Mouse (Mus musculus): ENCODE measurements at regions not wholly inside any gene's neighbourhood (a gene's known extent, or its start where the extent isn't known, plus 50 kb on each side); places are given as distances from the start of the nearest gene placed in this dataset.

DNA sequence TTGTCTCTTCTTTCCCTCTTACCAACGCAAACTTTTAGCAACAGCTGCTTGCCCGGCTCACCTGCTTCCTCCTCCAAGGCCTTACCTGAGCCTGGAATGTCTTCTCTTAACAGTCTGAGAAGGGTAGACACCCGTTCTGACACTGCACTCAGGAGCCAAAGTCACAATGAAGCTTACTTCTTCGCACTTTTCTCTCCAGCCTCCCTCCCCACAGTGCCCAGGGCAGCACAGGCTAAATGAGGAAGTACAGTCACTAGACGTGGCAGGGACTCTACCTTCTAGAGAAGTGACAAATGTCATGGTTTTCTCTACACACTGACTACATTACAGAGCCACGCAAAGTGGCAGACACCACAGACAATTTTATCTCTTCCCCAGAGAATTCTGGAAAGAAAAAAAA, 155.4 kb downstream of the Cartpt start:
- H3K4me3 ChIP-seq = no peak overlapping the region
- 80% methylated on average over 6 of the region's 6 CpGs for WGBS
- DNase-seq (ENCODE audit: low spot score) = no peak
- no peak overlapping the region for H3K27ac ChIP-seq
- no peaks in the 10 kb centered on the region for H3K9me3 ChIP-seq (replicated peaks)
- H3K4me1 ChIP-seq = peaks cover 13% of the 10 kb centered on the region
- no peaks in the 10 kb centered on the region for H3K27me3 ChIP-seq (ENCODE audit: low read depth, poor library complexity, severe bottlenecking)
- no peaks in the 10 kb centered on the region for H3K36me3 ChIP-seq

DNA sequence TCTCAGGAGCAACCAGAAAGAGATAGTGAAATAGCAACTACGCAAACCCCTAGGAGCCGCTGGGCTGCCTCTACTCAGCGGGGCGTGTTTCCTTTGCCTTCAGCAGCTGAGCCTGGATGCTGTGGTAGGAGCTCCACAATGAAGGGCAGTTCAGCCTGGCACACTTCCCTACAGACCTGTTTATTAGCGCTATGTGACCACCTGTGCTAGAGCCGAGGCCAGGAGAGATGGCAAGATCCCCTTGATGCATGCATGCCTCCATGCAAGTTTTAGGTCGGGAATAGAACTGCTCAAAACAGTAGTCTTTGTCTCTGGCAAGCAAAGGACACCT, 156.1 kb downstream of the Cartpt start:
- Histone ChIP-seq H3K4me3 (no peak overlapping the region), H3K9me3 (replicated peaks) (no peaks in the 10 kb centered on the region), H3K36me3 (no peaks in the 10 kb centered on the region), H3K27ac (0 out of 2 replicates have a peak overlapping the region, but pooled peaks have one; percentile 1), H3K4me1 (peaks cover 13% of the 10 kb centered on the region), H3K27me3 (ENCODE audit: low read depth, poor library complexity, severe bottlenecking) (no peaks in the 10 kb centered on the region)
- DNase-seq (ENCODE audit: low spot score) = no peak
- WGBS = 80% methylated on average over 7 of the region's 7 CpGs

- 56% methylated on average over 8 of the region's 8 CpGs for WGBS
- Histone ChIP-seq H3K4me3 (no peak overlapping the region), H3K4me1 (peaks cover 13% of the 10 kb centered on the region), H3K27ac (0 out of 2 replicates have a peak overlapping the region, but pooled peaks have one; percentile 1), H3K9me3 (replicated peaks) (no peaks in the 10 kb centered on the region), H3K36me3 (no peaks in the 10 kb centered on the region), H3K27me3 (ENCODE audit: low read depth, poor library complexity, severe bottlenecking) (no peaks in the 10 kb centered on the region)
- no peak for DNase-seq (ENCODE audit: low spot score)
Observed at GRCm38 (mm10) chr13:99743952-99744789, 156.7 kb downstream of the Cartpt start.

GRCm38 (mm10) chr13:99742507-99742906, 158.4 kb downstream of the Cartpt start:
- H3K36me3 ChIP-seq = no peaks in the 10 kb centered on the region
- peaks cover 13% of the 10 kb centered on the region for H3K4me1 ChIP-seq
- H3K27ac ChIP-seq = no peak overlapping the region
- no peaks in the 10 kb centered on the region for H3K9me3 ChIP-seq (replicated peaks)
- DNase-seq (ENCODE audit: low spot score) = no peak
- WGBS = 91% methylated on average over 2 of the region's 2 CpGs
- H3K4me3 ChIP-seq = no peak overlapping the region
- H3K27me3 ChIP-seq (ENCODE audit: low read depth, poor library complexity, severe bottlenecking) = no peaks in the 10 kb centered on the region

GRCm38 (mm10) chr13:99741981-99742380, 158.9 kb downstream of the Cartpt start:
- Histone ChIP-seq H3K4me1 (peaks cover 13% of the 10 kb centered on the region), H3K4me3 (no peak overlapping the region), H3K27ac (no peak overlapping the region), H3K9me3 (replicated peaks) (no peaks in the 10 kb centered on the region), H3K27me3 (ENCODE audit: low read depth, poor library complexity, severe bottlenecking) (no peaks in the 10 kb centered on the region), H3K36me3 (no peaks in the 10 kb centered on the region)
- 76% methylated on average over 2 of the region's 2 CpGs for WGBS
- DNase-seq (ENCODE audit: low spot score) = no peak

- 73% methylated on average over 1 of the region's 1 CpGs for WGBS
- Histone ChIP-seq H3K27me3 (ENCODE audit: low read depth, poor library complexity, severe bottlenecking) (no peaks in the 10 kb centered on the region), H3K36me3 (no peaks in the 10 kb centered on the region), H3K27ac (no peak overlapping the region), H3K4me3 (no peak overlapping the region), H3K4me1 (peaks cover 19% of the 10 kb centered on the region), H3K9me3 (replicated peaks) (no peaks in the 10 kb centered on the region)
- DNase-seq (ENCODE audit: low spot score) = no peak
Observed at GRCm38 (mm10) chr13:99739420-99739819, 161.5 kb downstream of the Cartpt start.

- Histone ChIP-seq H3K4me3 (no peak overlapping the region), H3K27ac (no peak overlapping the region), H3K4me1 (peaks cover 21% of the 10 kb centered on the region), H3K36me3 (no peaks in the 10 kb centered on the region), H3K27me3 (ENCODE audit: low read depth, poor library complexity, severe bottlenecking) (no peaks in the 10 kb centered on the region), H3K9me3 (replicated peaks) (no peaks in the 10 kb centered on the region)
- no peak for DNase-seq (ENCODE audit: low spot score)
- WGBS = 94% methylated on average over 3 of the region's 3 CpGs
Observed at GRCm38 (mm10) chr13:99737271-99737670, 163.6 kb downstream of the Cartpt start.

DNA sequence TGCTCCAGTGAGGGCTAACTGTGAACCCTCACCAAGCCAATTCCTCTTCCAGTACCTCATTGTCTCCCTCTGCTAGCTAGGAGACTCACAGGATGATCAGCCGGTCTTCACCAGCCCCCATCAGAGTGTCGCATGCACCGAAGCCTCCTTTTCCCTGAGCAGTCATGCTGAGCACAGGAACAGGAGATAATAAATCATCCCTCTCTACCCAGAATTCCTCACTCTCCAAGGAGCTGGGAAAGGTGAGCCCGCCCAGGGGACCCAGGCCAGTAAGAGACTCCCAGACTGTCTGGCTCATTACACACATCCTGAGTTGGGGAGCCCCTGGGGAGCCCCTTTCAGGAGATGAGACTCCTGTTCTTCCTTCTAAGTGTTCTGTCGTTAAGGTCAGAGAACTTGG, 171.7 kb downstream of the Cartpt start:
- Histone ChIP-seq H3K9me3 (replicated peaks) (no peaks in the 10 kb centered on the region), H3K36me3 (no peaks in the 10 kb centered on the region), H3K27me3 (ENCODE audit: low read depth, poor library complexity, severe bottlenecking) (no peaks in the 10 kb centered on the region), H3K4me1 (peaks cover 30% of the 10 kb centered on the region), H3K4me3 (no peak overlapping the region), H3K27ac (peak overlapping the region; percentile 56)
- no peak for DNase-seq (ENCODE audit: low spot score)
- 42% methylated on average over 5 of the region's 5 CpGs for WGBS

GRCm38 (mm10) chr13:99724245-99724644, 176.6 kb downstream of the Cartpt start:
- DNase-seq (ENCODE audit: low spot score) = no peak
- H3K27ac ChIP-seq = no peak overlapping the region
- WGBS = 58% methylated on average over 7 of the region's 7 CpGs
- H3K27me3 ChIP-seq (ENCODE audit: low read depth, poor library complexity, severe bottlenecking) = no peaks in the 10 kb centered on the region
- H3K4me1 ChIP-seq = peaks cover 33% of the 10 kb centered on the region
- no peaks in the 10 kb centered on the region for H3K9me3 ChIP-seq (replicated peaks)
- no peak overlapping the region for H3K4me3 ChIP-seq
- no peaks in the 10 kb centered on the region for H3K36me3 ChIP-seq

DNA sequence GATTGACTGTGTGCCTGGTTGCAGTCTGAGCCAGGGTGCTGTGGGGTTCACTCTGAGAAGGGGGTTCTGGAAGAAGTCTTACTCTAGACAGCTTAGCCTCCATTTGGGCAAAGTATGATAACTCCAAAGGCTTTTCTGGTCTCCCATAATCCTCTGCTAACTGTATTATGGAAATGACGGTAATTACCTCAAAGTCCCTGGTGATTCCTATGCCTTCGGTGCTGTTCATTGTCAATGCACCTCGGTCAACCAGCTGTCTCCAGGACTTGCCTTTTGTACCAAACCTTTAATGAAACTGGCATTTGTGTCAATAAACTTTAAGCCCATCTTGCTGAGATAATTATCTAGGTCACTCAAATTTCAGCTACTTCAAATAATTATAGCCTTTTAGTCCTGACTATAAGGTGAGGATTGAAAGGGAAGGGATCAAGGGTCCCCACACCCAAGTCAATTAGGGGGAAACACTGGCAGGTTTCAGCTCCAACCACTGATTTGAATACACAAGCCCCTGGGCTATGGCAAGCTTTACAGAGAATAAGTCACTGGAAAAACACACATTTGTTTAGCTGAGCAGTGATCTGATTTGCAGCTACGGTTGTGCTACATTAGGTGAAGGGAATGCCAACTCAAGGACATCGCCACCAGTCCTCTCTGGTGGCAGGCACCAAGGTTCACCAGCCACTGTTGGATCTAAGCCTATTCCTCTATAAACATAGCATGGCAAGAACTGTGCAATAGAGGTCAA, 177.5 kb downstream of the Cartpt start:
- Histone ChIP-seq H3K4me1 (peaks cover 25% of the 10 kb centered on the region), H3K27me3 (ENCODE audit: low read depth, poor library complexity, severe bottlenecking) (no peaks in the 10 kb centered on the region), H3K4me3 (no peak overlapping the region), H3K9me3 (replicated peaks) (no peaks in the 10 kb centered on the region), H3K27ac (no peak overlapping the region), H3K36me3 (no peaks in the 10 kb centered on the region)
- 73% methylated on average over 5 of the region's 5 CpGs for WGBS
- no peak for DNase-seq (ENCODE audit: low spot score)

- Histone ChIP-seq H3K27ac (no peak overlapping the region), H3K9me3 (replicated peaks) (no peaks in the 10 kb centered on the region), H3K4me1 (peaks cover 18% of the 10 kb centered on the region), H3K27me3 (ENCODE audit: low read depth, poor library complexity, severe bottlenecking) (no peaks in the 10 kb centered on the region), H3K36me3 (no peaks in the 10 kb centered on the region), H3K4me3 (no peak overlapping the region)
- WGBS = 59% methylated on average over 3 of the region's 3 CpGs
- DNase-seq (ENCODE audit: low spot score) = no peak
Observed at GRCm38 (mm10) chr13:99720566-99720965, 180.3 kb downstream of the Cartpt start.

DNA sequence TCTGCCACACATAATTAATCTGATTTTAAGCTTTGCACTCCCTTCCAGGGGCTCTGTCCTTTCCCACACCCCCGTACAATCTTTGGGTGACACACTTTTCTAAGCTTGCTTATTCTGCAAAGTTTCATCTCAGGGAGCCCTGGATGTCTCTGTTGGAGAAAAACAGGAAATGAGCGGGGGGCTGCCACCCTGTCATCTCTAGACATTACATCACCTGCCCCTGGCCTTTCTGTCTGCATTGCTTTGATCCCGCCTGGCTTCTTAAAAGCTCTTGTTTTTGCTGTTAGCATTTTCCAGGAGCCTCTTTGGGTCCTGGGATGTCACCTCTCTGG, 180.2 kb upstream of the Map1b start:
- Histone ChIP-seq H3K27ac (no peak overlapping the region), H3K4me3 (no peak overlapping the region), H3K36me3 (no peaks in the 10 kb centered on the region), H3K27me3 (ENCODE audit: low read depth, poor library complexity, severe bottlenecking) (no peaks in the 10 kb centered on the region), H3K9me3 (replicated peaks) (no peaks in the 10 kb centered on the region), H3K4me1 (no peaks in the 10 kb centered on the region)
- 64% methylated on average over 3 of the region's 3 CpGs for WGBS
- no peak for DNase-seq (ENCODE audit: low spot score)

- H3K4me3 ChIP-seq = no peak overlapping the region
- H3K27ac ChIP-seq = no peak overlapping the region
- DNase-seq (ENCODE audit: low spot score) = no peak
- 78% methylated on average over 7 of the region's 7 CpGs for WGBS
- H3K4me1 ChIP-seq = no peaks in the 10 kb centered on the region
- no peaks in the 10 kb centered on the region for H3K9me3 ChIP-seq (replicated peaks)
- H3K27me3 ChIP-seq (ENCODE audit: low read depth, poor library complexity, severe bottlenecking) = no peaks in the 10 kb centered on the region
- H3K36me3 ChIP-seq = no peaks in the 10 kb centered on the region
Observed at GRCm38 (mm10) chr13:99695874-99696558, 179.7 kb upstream of the Map1b start.
